Mouse (Mus musculus) liver, embryonic 12.5 days (tissue): ENCODE data around the gene Efcc1. TPM values are rescaled to one million over a fixed set of nuclear protein-coding genes. Genes with fewer than 3 reads are reported as not detected.

Experiments
- ATAC-seq: fragments of 200-750 bp; cut with Nextera tagmentation; 2 replicates; pipeline ENCODE4 v1.8.0; 2017; ENCODE audit warnings: moderate number of reproducible peaks, mild to moderate bottlenecking, moderate library complexity
- H3K27ac ChIP-seq: fragments of 300-500 bp; sonication (generic); 2 replicates; pipeline ENCODE4 v1.5.1; 2016; ENCODE audit warnings: mild to moderate bottlenecking
- H3K27me3 ChIP-seq: fragments of 300-500 bp; sonication (generic); replicated peaks from 2 replicates; pipeline ENCODE4 v1.6.1; 2016; ENCODE audit warnings: mild to moderate bottlenecking, moderate library complexity
- H3K36me3 ChIP-seq: fragments of 300-500 bp; sonication (generic); 2 replicates; pipeline ENCODE4 v1.6.1; 2016; ENCODE audit warnings: mild to moderate bottlenecking, moderate library complexity
- H3K4me1 ChIP-seq: fragments of 300-500 bp; sonication (generic); 2 replicates; pipeline ENCODE4 v1.6.1; 2016
- H3K4me2 ChIP-seq: fragments of 300-500 bp; sonication (generic); 2 replicates; pipeline ENCODE4 v1.6.1; 2016; ENCODE audit warnings: mild to moderate bottlenecking, moderate library complexity
- H3K4me3 ChIP-seq: fragments of 300-500 bp; sonication (generic); 2 replicates; pipeline ENCODE4 v1.5.1; 2016; ENCODE audit warnings: mild to moderate bottlenecking, moderate library complexity
- H3K9ac ChIP-seq: fragments of 300-500 bp; sonication (generic); 2 replicates; pipeline ENCODE4 v1.6.1; 2016; ENCODE audit warnings: mild to moderate bottlenecking, moderate library complexity
- H3K9me3 ChIP-seq: fragments of 300-500 bp; sonication (generic); replicated peaks from 2 replicates; pipeline ENCODE4 v1.6.1; 2016; ENCODE audit warnings: mild to moderate bottlenecking, moderate library complexity
- WGBS: fragments of 180-500 bp; shearing (Covaris S2); methylation state at CpG from one replicate; pipeline ENCODE4 v1.1.7; 2016; ENCODE audit not compliant: insufficient replicate concordance; 5-methylcytosine and 5-hydroxymethylcytosine counted together
- polyA plus RNA-seq: library from polyadenylated mRNA; unstranded; fragments of >200 nt; fragmentation: Nextera tagmentation; extraction: Ambion mirVana; gene quantifications from 2 replicates; pipeline ENCODE4 v1.2.1, GENCODE M21; 2016

Gene Efcc1
- polyA plus RNA-seq, 1 experiment from 2014 or later: 0.51 TPM

DNA sequence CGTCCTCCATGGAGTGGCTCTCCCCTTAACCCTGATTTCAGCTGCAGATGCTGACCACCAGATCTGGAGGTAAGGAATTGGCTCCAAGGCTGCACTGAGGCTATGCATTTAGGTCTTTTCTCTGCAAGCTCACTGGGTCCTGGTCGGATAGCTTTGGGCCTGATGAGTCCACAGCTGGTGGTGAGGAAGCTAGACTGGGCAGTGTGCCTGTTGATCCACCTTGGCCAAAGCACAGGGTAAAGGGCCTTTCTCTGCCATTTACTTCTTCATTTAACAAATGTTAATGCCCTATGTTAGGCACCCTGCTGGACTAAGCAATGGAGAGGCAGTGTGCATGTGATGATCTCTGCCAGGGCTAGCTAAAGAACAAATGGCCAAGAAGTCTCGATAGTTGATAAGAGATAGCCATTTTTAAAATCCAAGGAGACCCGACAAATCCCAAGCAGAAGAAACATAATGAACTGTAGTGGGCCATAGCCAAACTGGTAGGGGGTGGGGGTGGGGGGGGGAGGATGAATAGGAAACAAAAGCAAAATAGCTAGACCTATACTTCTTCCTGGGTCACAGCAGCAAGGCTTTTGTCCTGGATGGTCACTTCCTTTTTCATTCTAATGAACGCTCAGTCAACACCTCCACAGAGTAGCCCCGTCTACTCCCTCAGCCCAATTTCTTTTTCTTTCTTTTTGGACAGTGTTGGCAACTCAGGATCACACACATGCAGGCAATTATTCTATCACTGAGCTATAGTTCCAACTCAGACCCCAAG is 64.9 kb downstream of the Efcc1 start:
- WGBS: 75% methylated on average over 6 of the region's 6 CpGs
- ATAC-seq: no peak
- H3K9me3 ChIP-seq: no peaks in the 10 kb centered on the region
- peak overlapping the region; percentile 59; the same call in 1 of the 2 replicates for H3K9ac ChIP-seq
- peak overlapping the region; percentile 48 for H3K4me2 ChIP-seq
- H3K36me3 ChIP-seq: peaks cover 67% of the 10 kb centered on the region
- H3K27ac ChIP-seq: peak overlapping the region; percentile 89
- no peaks in the 10 kb centered on the region for H3K27me3 ChIP-seq
- H3K4me3 ChIP-seq: no peak overlapping the region
- H3K4me1 ChIP-seq: peaks cover 94% of the 10 kb centered on the region

- H3K27ac ChIP-seq: peak overlapping the region; percentile 89
- no peaks in the 10 kb centered on the region for H3K27me3 ChIP-seq
- H3K4me1 ChIP-seq: peaks cover 94% of the 10 kb centered on the region
- 54% methylated on average over 6 of the region's 6 CpGs for WGBS
- H3K36me3 ChIP-seq: peaks cover 66% of the 10 kb centered on the region
- H3K4me3 ChIP-seq: 0 out of 2 replicates have a peak overlapping the region, but pooled peaks have one; percentile 3
- no peaks in the 10 kb centered on the region for H3K9me3 ChIP-seq
- peak overlapping the region; percentile 48 for H3K4me2 ChIP-seq
- peak overlapping the region; percentile 59 for H3K9ac ChIP-seq
- ATAC-seq: peak; percentile 95
These were observed 65.7 kb downstream of the Efcc1 start for GRCm38 (mm10) chr6:87796251-87796880.

DNA sequence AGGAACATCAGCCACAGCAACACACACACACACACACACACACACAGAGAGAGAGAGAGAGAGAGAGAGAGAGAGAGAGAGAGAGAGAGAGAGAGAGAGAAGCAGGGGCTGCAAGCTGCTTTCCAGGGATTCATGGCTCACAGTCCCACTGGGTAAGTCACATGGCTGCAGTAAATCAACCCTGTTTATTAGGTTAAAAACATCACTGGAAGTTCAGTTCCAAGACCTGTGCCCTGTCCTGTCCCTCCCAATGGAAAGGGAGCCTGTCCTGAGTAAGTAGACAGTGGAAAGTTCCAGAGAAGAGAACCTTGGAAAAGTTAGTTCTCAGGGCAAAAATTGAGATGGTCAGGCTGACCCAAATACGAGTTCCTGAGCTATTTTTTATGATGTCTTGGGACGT is 66.7 kb downstream of the Efcc1 start:
- Histone ChIP-seq H3K27ac (peak overlapping the region; percentile 89), H3K9me3 (no peaks in the 10 kb centered on the region), H3K4me3 (no peak overlapping the region), H3K36me3 (peaks cover 59% of the 10 kb centered on the region), H3K4me2 (no peak overlapping the region), H3K4me1 (peaks cover 88% of the 10 kb centered on the region), H3K27me3 (no peaks in the 10 kb centered on the region), H3K9ac (peak overlapping the region; percentile 59; the same call in 1 of the 2 replicates)
- ATAC-seq: no peak
- WGBS: 64% methylated on average over 2 of the region's 2 CpGs

- H3K27ac ChIP-seq: peak overlapping the region; percentile 55; the same call in 1 of the 2 replicates
- H3K36me3 ChIP-seq: peaks cover 59% of the 10 kb centered on the region
- no peaks in the 10 kb centered on the region for H3K27me3 ChIP-seq
- WGBS: 62% methylated on average over 6 of the region's 6 CpGs
- H3K9me3 ChIP-seq: no peaks in the 10 kb centered on the region
- H3K4me1 ChIP-seq: peaks cover 86% of the 10 kb centered on the region
- H3K4me2 ChIP-seq: no peak overlapping the region
- peak; percentile 60 for ATAC-seq
- H3K9ac ChIP-seq: no peak overlapping the region
- H3K4me3 ChIP-seq: no peak overlapping the region
These were observed 68.9 kb downstream of the Efcc1 start for GRCm38 (mm10) chr6:87799576-87799975.

- 77% methylated on average over 7 of the region's 7 CpGs for WGBS
- Histone ChIP-seq H3K9ac (no peak overlapping the region), H3K27me3 (no peaks in the 10 kb centered on the region), H3K36me3 (peaks cover 72% of the 10 kb centered on the region), H3K4me1 (peaks cover 84% of the 10 kb centered on the region), H3K9me3 (no peaks in the 10 kb centered on the region), H3K4me2 (no peak overlapping the region), H3K4me3 (no peak overlapping the region), H3K27ac (no peak overlapping the region)
- ATAC-seq: no peak
These were observed 71.8 kb downstream of the Efcc1 start for GRCm38 (mm10) chr6:87802462-87802861.

- Histone ChIP-seq H3K36me3 (peaks cover 62% of the 10 kb centered on the region), H3K9ac (no peak overlapping the region), H3K27ac (no peak overlapping the region), H3K4me2 (no peak overlapping the region), H3K27me3 (no peaks in the 10 kb centered on the region), H3K4me3 (no peak overlapping the region), H3K4me1 (peaks cover 84% of the 10 kb centered on the region), H3K9me3 (no peaks in the 10 kb centered on the region)
- ATAC-seq: no peak
- 57% methylated on average over 1 of the region's 1 CpGs for whole genome bisulfite sequencing
These were observed 73.4 kb downstream of the Efcc1 start for GRCm38 (mm10) chr6:87804036-87804435.

GRCm38 (mm10) chr6:87804886-87805285 is 74.2 kb downstream of the Efcc1 start:
- H3K4me1 ChIP-seq: peaks cover 84% of the 10 kb centered on the region
- H3K4me2 ChIP-seq: no peak overlapping the region
- WGBS: 69% methylated on average over 7 of the region's 7 CpGs
- no peaks in the 10 kb centered on the region for H3K27me3 ChIP-seq
- no peaks in the 10 kb centered on the region for H3K9me3 ChIP-seq
- 0 out of 2 replicates have a peak overlapping the region, but pooled peaks have one; percentile 1 for H3K27ac ChIP-seq
- no peak for ATAC-seq
- H3K4me3 ChIP-seq: no peak overlapping the region
- peaks cover 57% of the 10 kb centered on the region for H3K36me3 ChIP-seq
- no peak overlapping the region; the same call in 1 of the 2 replicates for H3K9ac ChIP-seq

DNA sequence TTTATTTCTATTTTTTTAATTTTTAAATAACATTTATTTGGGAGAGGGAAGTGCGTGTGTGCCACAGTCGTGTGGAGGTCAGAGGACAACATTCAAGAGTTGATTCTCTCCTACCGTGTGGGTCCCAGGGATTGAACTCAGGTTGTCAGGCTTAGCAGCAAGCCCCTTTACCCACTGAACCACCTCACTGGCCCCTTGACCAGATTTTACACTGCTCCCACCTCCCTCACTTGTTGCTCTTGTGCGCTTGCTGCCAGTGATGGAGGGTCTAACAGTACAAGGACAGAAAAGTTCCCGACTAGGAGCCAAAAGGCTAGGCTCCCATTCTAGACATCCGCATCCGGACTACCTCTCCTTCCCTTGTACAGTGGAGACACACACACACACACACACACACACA is 74.8 kb downstream of the Efcc1 start:
- Histone ChIP-seq H3K27ac (no peak overlapping the region), H3K4me3 (no peak overlapping the region), H3K9ac (no peak overlapping the region), H3K36me3 (peaks cover 53% of the 10 kb centered on the region), H3K27me3 (no peaks in the 10 kb centered on the region), H3K9me3 (no peaks in the 10 kb centered on the region), H3K4me1 (peaks cover 84% of the 10 kb centered on the region), H3K4me2 (no peak overlapping the region)
- no peak for ATAC-seq
- WGBS: 91% methylated on average over 7 of the region's 7 CpGs

Other genes starting within 250 kb of the Efcc1 start
- gene Arhgap25, start 197.6 kb upstream of the Efcc1 start, polyA plus RNA-seq: 5.2 and 5.4 TPM in 2 replicates
- 4.3 and 4.8 TPM in 2 replicates for gene Prokr1, start 140.1 kb upstream of the Efcc1 start, polyA plus RNA-seq
- gene Aplf, start 58.7 kb upstream of the Efcc1 start, polyA plus RNA-seq: 18.9 and 19.0 TPM in 2 replicates
- 40.9 and 44.2 TPM in 2 replicates for gene Gp9, start 47.2 kb downstream of the Efcc1 start, polyA plus RNA-seq
- gene Rab43, start 81.3 kb downstream of the Efcc1 start, polyA plus RNA-seq: 28.6 and 30.5 TPM in 2 replicates
- gene Gm45140, start 104.9 kb downstream of the Efcc1 start, polyA plus RNA-seq: 5.0 and 7.1 TPM in 2 replicates
- gene Isy1, start 107.9 kb downstream of the Efcc1 start, polyA plus RNA-seq: 59.5 and 62.4 TPM in 2 replicates
- 896 and 933 TPM in 2 replicates for gene Cnbp, start 120.2 kb downstream of the Efcc1 start, polyA plus RNA-seq
- gene Copg1, start 156.9 kb downstream of the Efcc1 start, polyA plus RNA-seq: 79.2 and 85.0 TPM in 2 replicates
- gene Hmces, start 183.1 kb downstream of the Efcc1 start, polyA plus RNA-seq: 27.0 and 27.5 TPM in 2 replicates